Mouse (Mus musculus) retina, postnatal 7 days (tissue): ENCODE data around the gene Tha1.

Source experiments
- DNase-seq: peaks from one replicate; pipeline ENCODE4 v3.0.0-alpha.2; 2012; ENCODE audit warnings: low read depth, low spot score

The Tha1 gene

GRCm38 (mm10) chr11:117872861-117873608 lies at the start of gene Tha1:
Gene Tha1, minus strand, starts transcription at chr11:117873481.
- no peak for DNase-seq

- DNase-seq = no peak
These were observed 45.9 kb upstream of the Tha1 start for GRCm38 (mm10) chr11:117919211-117919610.

GRCm38 (mm10) chr11:117918541-117918940 lies 45.3 kb upstream of the Tha1 start:
- DNase-seq = no peak

GRCm38 (mm10) chr11:117915837-117916236 lies 42.6 kb upstream of the Tha1 start:
- no peak for DNase-seq

GRCm38 (mm10) chr11:117915341-117915740 lies 42.1 kb upstream of the Tha1 start:
- DNase-seq = no peak

- no peak for DNase-seq
These were observed 41.2 kb upstream of the Tha1 start for GRCm38 (mm10) chr11:117914531-117914930.

- peak; percentile 59 for DNase-seq
These were observed 39.5 kb upstream of the Tha1 start for GRCm38 (mm10) chr11:117912684-117913352.

- DNase-seq = no peak
These were observed 36.1 kb upstream of the Tha1 start for GRCm38 (mm10) chr11:117909337-117909736.

- no peak for DNase-seq
These were observed 31.2 kb upstream of the Tha1 start for GRCm38 (mm10) chr11:117904442-117904841.

- no peak for DNase-seq
These were observed 29.0 kb upstream of the Tha1 start for GRCm38 (mm10) chr11:117902282-117902681.

- DNase-seq = no peak
These were observed 23.3 kb upstream of the Tha1 start for GRCm38 (mm10) chr11:117896533-117896932.

GRCm38 (mm10) chr11:117894676-117895075 lies 21.4 kb upstream of the Tha1 start:
- DNase-seq = no peak

- no peak for DNase-seq
These were observed 18.9 kb upstream of the Tha1 start for GRCm38 (mm10) chr11:117892199-117892598.

GRCm38 (mm10) chr11:117891581-117892175 lies 18.4 kb upstream of the Tha1 start:
- DNase-seq = no peak

- no peak for DNase-seq
These were observed 17.4 kb upstream of the Tha1 start for GRCm38 (mm10) chr11:117890519-117891282.

- no peak for DNase-seq
These were observed 16.6 kb upstream of the Tha1 start for GRCm38 (mm10) chr11:117889887-117890340.

GRCm38 (mm10) chr11:117888853-117889822 lies 15.9 kb upstream of the Tha1 start:
- no peak for DNase-seq

- DNase-seq = no peak
These were observed 15.0 kb upstream of the Tha1 start for GRCm38 (mm10) chr11:117888168-117888852.

GRCm38 (mm10) chr11:117886000-117886399 lies 12.7 kb upstream of the Tha1 start:
- no peak for DNase-seq

GRCm38 (mm10) chr11:117882208-117882607 lies 8.9 kb upstream of the Tha1 start:
- no peak for DNase-seq
